Mouse (Mus musculus) telencephalon, adult 2 months (tissue): Measurements from ENCODE around the gene Neo1.

Experiments
- DNase-seq: peaks from one replicate; pipeline ENCODE4 v3.0.0-alpha.2; 2011; ENCODE audit warnings: low read depth, low spot score

The Neo1 gene

GRCm38 (mm10) chr9:58859080-58859635, 177.1 kb downstream of the Neo1 start:
- no peak for DNase-seq

GRCm38 (mm10) chr9:58854931-58855330, 181.3 kb downstream of the Neo1 start:
- DNase-seq = no peak

- DNase-seq = no peak
These were observed 186.5 kb downstream of the Neo1 start for GRCm38 (mm10) chr9:58849576-58850315.

GRCm38 (mm10) chr9:58847676-58848075, 188.6 kb downstream of the Neo1 start:
- no peak for DNase-seq

GRCm38 (mm10) chr9:58847008-58847407, 189.2 kb downstream of the Neo1 start:
- DNase-seq = no peak

GRCm38 (mm10) chr9:58844597-58844996, 191.6 kb downstream of the Neo1 start:
- DNase-seq = no peak

- DNase-seq = no peak
These were observed 194.6 kb downstream of the Neo1 start for GRCm38 (mm10) chr9:58841655-58842054.

- DNase-seq = no peak
These were observed 197.7 kb downstream of the Neo1 start for GRCm38 (mm10) chr9:58838504-58838903.

GRCm38 (mm10) chr9:58837174-58837573, 199.1 kb downstream of the Neo1 start:
- no peak for DNase-seq

GRCm38 (mm10) chr9:58832939-58833338, 203.3 kb downstream of the Neo1 start:
- no peak for DNase-seq

- no peak for DNase-seq
These were observed 206.6 kb downstream of the Neo1 start for GRCm38 (mm10) chr9:58829627-58830026.
